Mouse (Mus musculus): ENCODE measurements around the gene Pik3ca. TPM values are rescaled to one million over a fixed set of nuclear protein-coding genes. Genes with fewer than 3 reads are reported as not detected.
"Not testable (repeated sequence)": the region's sequence is repeated elsewhere in the genome, so short reads cannot be mapped to it uniquely, and the experiment has no call there.

Pik3ca gene
- total RNA-seq, 1 experiment from 2014 or later, result 67.9 TPM

DNA sequence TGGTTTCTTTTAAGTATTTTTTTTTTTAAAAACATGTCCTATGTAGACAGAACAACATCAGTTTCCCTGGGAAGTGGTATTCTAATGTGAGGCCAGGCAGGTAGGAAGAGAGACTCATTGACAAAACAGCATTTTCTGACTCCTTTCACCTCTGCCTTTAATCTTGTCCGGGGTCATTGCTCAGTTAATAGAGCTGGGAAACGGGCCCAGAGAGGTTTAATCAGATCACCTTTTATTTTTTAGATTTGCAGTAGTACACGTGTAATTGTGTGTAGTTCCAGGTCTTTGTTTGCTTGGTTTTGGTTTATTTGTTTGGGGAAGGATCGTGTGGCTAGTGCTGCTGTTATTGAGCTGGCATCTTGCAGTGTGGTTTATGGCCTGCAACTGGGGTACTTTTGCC is 1.9 kb downstream of the Pik3ca start:
- ATAC-seq (ENCODE audit: extremely low read depth, insufficient number of reproducible peaks, low FRiP score, poor library complexity, severe bottlenecking), result no peak

GRCm38 (mm10) chr3:32399931-32400330 is 2.5 kb downstream of the Pik3ca start:
- no peak for ATAC-seq (ENCODE audit: extremely low read depth, insufficient number of reproducible peaks, low FRiP score, poor library complexity, severe bottlenecking)

GRCm38 (mm10) chr3:32401591-32401990 is 4.1 kb downstream of the Pik3ca start:
- ATAC-seq (ENCODE audit: extremely low read depth, insufficient number of reproducible peaks, low FRiP score, poor library complexity, severe bottlenecking), result no peak

DNA sequence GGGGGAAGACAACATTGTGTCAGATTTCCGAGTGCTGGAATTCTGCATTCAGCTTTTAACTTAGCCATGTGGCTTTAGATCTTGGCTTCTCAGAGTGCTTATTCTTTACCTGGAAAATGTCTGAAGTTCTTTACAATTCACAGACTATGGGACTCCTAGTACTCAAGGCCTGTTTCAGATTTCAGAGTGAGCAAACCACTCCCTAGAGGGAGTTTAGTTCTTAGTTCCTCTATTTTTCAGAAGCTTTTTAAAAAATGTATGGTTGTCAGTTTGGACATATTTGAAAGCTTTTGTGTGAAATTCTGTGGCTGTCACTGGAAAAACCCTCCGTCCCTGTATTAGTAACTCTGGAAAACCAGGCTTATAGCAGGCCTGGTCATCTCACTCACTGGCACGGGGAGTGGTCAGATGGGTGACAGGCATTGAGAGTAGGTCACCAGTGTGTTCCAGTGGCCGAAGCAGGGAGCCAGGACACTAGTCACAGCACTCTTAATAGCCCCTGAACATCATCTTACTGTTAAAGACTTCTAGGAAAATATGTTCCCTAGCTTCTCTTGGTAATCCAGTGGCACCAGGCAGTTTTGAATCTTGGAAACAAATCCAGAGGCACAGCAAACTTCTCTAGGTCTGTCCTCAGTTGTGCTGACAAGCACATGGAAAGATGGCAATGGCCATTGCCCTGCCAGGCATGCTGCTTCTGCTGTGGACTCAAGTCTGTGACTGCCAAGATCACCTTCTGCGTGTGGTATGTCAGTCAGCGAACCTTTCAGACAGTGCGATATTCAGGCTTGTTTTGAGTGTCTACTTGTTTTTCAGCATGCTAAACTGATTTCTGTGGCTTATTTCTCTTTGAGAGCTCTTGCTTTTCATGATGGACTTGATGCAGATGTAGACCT is 5.8 kb downstream of the Pik3ca start:
- no peak; the same call in 1 of the 2 replicates for ATAC-seq (ENCODE audit: extremely low read depth, insufficient number of reproducible peaks, low FRiP score, poor library complexity, severe bottlenecking)

GRCm38 (mm10) chr3:32405699-32406098 is 8.2 kb downstream of the Pik3ca start:
- no peak for ATAC-seq (ENCODE audit: extremely low read depth, insufficient number of reproducible peaks, low FRiP score, poor library complexity, severe bottlenecking)

- ATAC-seq (ENCODE audit: extremely low read depth, insufficient number of reproducible peaks, low FRiP score, poor library complexity, severe bottlenecking), result no peak
These were observed 9.3 kb downstream of the Pik3ca start for GRCm38 (mm10) chr3:32406804-32407203.

DNA sequence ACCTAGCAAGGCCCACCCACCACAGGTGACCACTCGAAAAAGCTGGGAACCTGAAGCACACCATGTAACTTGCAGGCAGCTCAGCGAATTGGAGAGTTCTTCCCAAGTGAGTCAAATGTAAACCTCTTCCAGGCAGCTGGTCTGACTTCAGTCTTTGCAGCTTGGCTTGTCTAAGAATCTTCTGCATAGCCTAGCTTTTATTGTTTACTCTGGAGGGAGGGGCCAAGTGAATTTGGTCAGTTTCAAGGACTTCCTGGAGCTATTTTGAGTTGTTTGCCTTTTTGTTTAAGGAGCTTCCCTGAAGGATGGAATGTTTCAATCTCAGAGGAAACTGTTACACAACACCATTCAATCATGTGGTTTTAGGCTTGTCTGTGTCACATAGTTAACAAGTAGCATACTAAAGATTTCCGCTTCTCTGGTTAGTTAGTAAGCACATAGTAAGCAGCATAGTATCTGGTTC is 11.4 kb downstream of the Pik3ca start:
- no peak for ATAC-seq (ENCODE audit: extremely low read depth, insufficient number of reproducible peaks, low FRiP score, poor library complexity, severe bottlenecking)

DNA sequence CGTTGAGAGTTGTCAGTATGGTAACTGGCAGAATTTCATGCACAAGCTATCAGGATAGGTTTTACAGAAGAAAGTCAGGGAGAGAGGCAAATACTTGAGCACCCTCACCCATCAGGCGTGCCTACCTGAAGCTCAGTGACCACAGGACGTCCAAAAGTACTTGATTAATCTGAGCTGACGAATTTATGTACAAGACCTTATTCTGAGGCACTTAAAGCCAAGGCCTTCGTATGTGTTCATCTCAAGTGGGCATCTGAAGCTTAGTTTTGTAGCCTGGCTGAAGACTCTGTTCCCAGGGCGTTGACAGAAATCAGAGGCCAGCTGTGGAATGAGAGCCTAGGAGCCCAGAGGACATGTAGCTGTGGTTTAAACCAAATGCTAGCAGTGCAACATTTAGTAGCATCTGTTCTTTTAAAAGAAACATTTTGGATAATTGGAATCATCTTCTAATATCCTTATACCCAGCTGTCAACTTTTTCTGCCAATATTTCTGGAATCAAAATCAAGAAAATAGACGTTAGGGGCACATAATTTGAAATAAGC is 15.1 kb downstream of the Pik3ca start:
- no peak for ATAC-seq (ENCODE audit: extremely low read depth, insufficient number of reproducible peaks, low FRiP score, poor library complexity, severe bottlenecking)

- ATAC-seq (ENCODE audit: extremely low read depth, insufficient number of reproducible peaks, low FRiP score, poor library complexity, severe bottlenecking), result no peak
These were observed 16.9 kb downstream of the Pik3ca start for GRCm38 (mm10) chr3:32414381-32414780.

- ATAC-seq (ENCODE audit: extremely low read depth, insufficient number of reproducible peaks, low FRiP score, poor library complexity, severe bottlenecking), result no peak
These were observed 18.2 kb downstream of the Pik3ca start for GRCm38 (mm10) chr3:32415370-32416309.

DNA sequence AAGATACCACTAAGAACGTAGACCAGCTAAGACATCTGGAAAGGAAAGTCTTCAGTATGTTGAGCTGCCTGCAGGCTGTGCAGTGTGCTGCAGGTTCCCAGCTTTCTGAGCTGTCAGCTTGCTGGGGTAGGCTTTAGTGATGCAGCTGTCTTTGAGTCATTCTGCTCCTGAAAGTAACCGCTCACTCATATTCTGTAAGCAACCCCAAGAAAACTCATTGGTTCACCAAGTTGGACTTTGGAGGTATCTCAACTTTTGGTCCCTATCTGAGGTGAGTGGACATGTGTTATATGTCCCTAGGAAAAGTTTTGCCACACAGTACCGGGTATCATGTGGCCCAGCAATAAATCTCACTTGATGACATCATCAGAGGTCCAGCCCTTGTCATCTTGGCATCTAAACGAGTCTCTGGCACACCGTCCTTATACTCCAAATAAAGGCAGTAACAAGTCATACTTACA is 20.3 kb downstream of the Pik3ca start:
- no peak for ATAC-seq (ENCODE audit: extremely low read depth, insufficient number of reproducible peaks, low FRiP score, poor library complexity, severe bottlenecking)

DNA sequence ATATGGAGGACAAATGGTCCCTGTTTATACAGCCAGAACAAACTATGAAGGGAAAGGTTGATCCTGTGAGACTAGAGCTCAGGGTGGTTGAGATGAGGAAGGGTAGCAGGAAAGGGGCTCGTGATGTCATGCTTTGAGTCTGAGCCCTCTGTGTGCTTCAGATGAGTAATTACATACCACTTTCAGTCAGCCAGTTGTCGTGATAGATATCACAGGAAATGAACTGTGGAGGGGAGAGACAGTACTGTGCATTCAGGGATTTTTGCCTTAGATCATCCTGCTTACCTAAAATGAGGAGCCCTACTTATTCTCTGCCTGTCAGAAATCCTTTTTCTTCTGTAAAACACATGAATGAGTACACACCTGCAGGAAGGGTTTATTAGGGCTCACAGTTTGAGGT is 22.4 kb downstream of the Pik3ca start:
- ATAC-seq (ENCODE audit: extremely low read depth, insufficient number of reproducible peaks, low FRiP score, poor library complexity, severe bottlenecking), result no peak

DNA sequence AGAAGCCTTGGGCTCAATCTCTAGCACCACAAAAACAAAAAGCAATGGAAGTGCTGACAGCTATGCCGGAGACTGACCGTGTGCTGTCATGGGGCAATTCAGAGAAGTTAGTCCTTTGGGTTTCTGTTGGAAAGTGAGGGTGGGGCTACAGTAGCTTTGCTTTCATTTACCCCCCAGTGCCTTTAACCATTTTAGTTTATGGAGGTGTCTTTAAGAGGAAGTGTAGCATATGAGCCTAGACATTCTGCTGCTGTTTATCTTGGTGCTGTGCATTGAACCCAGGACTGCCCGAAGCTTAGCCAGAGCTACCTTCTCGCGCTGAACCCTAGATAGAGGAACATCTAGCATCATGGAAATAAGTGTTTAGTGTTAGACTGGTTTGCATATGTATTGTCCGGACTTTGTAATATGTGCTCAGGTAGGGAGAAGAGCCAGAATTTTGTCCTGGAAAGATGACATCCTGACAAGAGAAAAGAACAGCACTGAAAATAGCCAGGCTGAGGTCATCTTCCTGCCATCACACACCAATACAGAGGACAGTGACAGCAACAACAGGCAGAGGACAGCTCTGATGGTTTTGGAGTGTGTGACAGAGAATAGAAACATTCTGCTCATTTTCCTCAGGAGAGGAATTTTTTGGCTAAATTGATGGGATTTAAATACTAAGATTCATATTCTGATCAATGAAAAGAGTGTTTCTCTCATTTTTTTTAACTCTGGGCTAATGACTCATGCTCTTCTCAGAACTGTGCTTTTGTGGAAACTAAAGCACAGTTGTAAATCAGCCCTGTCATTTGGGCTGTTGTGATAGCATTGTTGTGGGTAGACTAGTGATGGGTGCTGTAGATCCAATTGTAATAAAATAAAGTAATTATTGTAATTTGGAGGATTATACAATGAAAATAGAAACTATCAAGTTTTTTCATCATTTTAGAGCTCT is 23.9 kb downstream of the Pik3ca start:
- peak; percentile 52; the same call in 1 of the 2 replicates for ATAC-seq (ENCODE audit: extremely low read depth, insufficient number of reproducible peaks, low FRiP score, poor library complexity, severe bottlenecking)

DNA sequence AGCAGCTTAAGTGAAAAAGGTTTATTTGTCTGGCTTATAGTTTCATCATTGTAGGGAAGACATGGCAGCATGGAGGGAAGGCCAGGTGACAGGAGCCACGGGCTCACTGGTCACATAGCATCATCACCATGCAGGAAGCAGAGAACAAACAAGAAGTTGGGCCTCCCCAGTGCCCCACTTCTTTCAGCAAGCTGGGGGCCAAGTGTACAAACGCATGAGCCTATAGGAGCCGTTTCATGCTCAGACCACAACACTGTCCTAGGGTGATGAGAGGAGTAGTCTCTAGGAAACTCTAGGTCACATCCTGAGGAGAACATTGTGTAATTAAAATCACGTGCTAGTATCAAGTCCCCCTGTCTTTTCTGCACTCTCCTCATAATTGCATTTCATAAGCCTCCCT is 30.2 kb downstream of the Pik3ca start:
- no peak for ATAC-seq (ENCODE audit: extremely low read depth, insufficient number of reproducible peaks, low FRiP score, poor library complexity, severe bottlenecking)

DNA sequence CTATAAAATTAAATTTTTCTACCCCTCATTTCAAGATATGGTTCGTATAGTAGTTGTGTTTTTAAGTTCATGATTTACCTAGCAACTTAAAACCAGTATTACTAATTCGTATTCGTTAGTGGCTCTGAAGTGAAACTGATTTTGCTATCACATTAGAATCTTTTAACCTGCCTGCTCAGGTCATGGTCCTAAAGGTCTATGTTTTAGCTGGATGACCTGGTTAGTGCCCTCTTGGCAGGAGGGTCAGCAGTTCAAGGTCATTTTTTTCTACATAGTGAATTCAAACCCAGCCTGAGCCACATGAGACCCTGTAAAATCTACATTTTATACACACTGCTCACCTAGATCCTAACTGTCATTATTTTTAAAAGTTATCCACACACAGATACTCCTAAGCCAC is 30.9 kb downstream of the Pik3ca start:
- no peak for ATAC-seq (ENCODE audit: extremely low read depth, insufficient number of reproducible peaks, low FRiP score, poor library complexity, severe bottlenecking)

GRCm38 (mm10) chr3:32428921-32429320 is 31.4 kb downstream of the Pik3ca start:
- no peak for ATAC-seq (ENCODE audit: extremely low read depth, insufficient number of reproducible peaks, low FRiP score, poor library complexity, severe bottlenecking)

DNA sequence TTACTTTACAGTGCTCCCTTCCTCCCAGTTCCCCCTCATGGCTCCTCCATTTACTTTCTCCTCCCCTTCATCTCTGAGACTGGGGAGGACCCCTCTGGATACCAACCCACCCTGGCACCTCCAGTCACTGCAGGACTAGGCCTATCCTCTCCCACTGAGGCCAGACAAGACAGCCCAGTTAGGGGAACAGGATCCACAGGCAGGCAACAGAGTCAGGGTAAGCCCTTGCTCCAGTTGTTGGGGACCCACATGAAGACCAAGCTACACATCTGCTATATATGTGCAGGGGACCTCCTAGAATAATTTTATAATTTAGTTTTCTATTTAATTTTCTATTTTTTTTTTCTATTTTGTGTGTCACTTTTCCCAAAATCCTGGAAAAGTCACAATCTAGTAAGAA is 31.9 kb downstream of the Pik3ca start:
- not testable (repeated sequence) for ATAC-seq (ENCODE audit: extremely low read depth, insufficient number of reproducible peaks, low FRiP score, poor library complexity, severe bottlenecking)

GRCm38 (mm10) chr3:32430394-32430793 is 32.9 kb downstream of the Pik3ca start:
- no peak for ATAC-seq (ENCODE audit: extremely low read depth, insufficient number of reproducible peaks, low FRiP score, poor library complexity, severe bottlenecking)

All from neutrophil, adult 5-6 weeks (primary cell).